14 mouse cellular contexts compared by ENCODE assay signal in genomic region chr11:99492733-99493573, GRCm38 (mm10). TPM values are rescaled to one million over a fixed set of nuclear protein-coding genes. Genes with fewer than 3 reads are reported as not detected.
DNase-seq lines count a peak whose midpoint lies in the region; ATAC-seq and TF ChIP-seq lines count a peak whose summit lies in the region.
"Had no signal": no experiment of that assay in that cellular context is flagged by ENCODE, and none has a peak within 500 bp of the region (broad histone marks: within the 10 kb centered on the region; RNA-seq: fewer than 3 reads in every experiment).

TSS of gene Krt23 (minus strand) at chr11:99493137.

- no peak for DNase-seq in forebrain, embryonic 10.5 days (ENCODE audit: extremely low spot score, low spot score)
- DNase-seq in gonadal fat pad, adult 2 months (ENCODE audit: low read depth): no peak
- DNase-seq in kidney, postnatal 14 days: peak; percentile 14
- peak; percentile 57 for DNase-seq in lung, postnatal 25 days (ENCODE audit: low spot score)
- no peak for DNase-seq in thymus, postnatal 10 days (ENCODE audit: low spot score in 2 of 2)
- no peak for DNase-seq in heart, embryonic 10.5 days (ENCODE audit: low spot score)
- DNase-seq in hindbrain, postnatal 0 days (ENCODE audit: low spot score): no peak
- DNase-seq: B cell, adult 2 months; heart, adult 18-20 months; layer of hippocampus, postnatal 36 days had no signal

- no peak for ATAC-seq in forebrain, embryonic 12.5 days (ENCODE audit: low FRiP score)
- ATAC-seq in hindbrain, postnatal 0 days: no peak
- ATAC-seq: forebrain, embryonic 16.5 days had no signal

- TF ChIP-seq CTCF in hindbrain, postnatal 0 days (IDR thresholded peaks at IDR 0.05; ENCODE audit: low read depth): no peak

- H3K4me2 ChIP-seq in forebrain, embryonic 12.5 days: no peak within 1 kb of the TSS
- no peak within 1 kb of the TSS for H3K4me2 ChIP-seq in hindbrain, postnatal 0 days (ENCODE audit: low read depth, low read length)
- H3K4me2 ChIP-seq: liver, embryonic 15.5 days had no signal

- H3K9me3 ChIP-seq in forebrain, embryonic 10.5 days: no peaks in the 10 kb centered on the region
- no peaks in the 10 kb centered on the region for H3K9me3 ChIP-seq in forebrain, embryonic 12.5 days
- H3K9me3 ChIP-seq in heart, embryonic 10.5 days: no peaks in the 10 kb centered on the region
- H3K9me3 ChIP-seq in hindbrain, postnatal 0 days (ENCODE audit: low read length): no peaks in the 10 kb centered on the region
- H3K9me3 ChIP-seq: hindbrain, embryonic 10.5 days; liver, embryonic 15.5 days had no signal

- H3K27me3 ChIP-seq in forebrain, embryonic 10.5 days (ENCODE audit: poor library complexity, severe bottlenecking): no peaks in the 10 kb centered on the region
- no peaks in the 10 kb centered on the region for H3K27me3 ChIP-seq in forebrain, embryonic 12.5 days
- no peaks in the 10 kb centered on the region for H3K27me3 ChIP-seq in heart, embryonic 10.5 days (ENCODE audit: insufficient read depth, poor library complexity, severe bottlenecking)
- no peaks in the 10 kb centered on the region for H3K27me3 ChIP-seq in hindbrain, postnatal 0 days (ENCODE audit: insufficient read depth, low read length)
- H3K27me3 ChIP-seq: liver, embryonic 15.5 days had no signal

- peaks cover 29% of the 10 kb centered on the region for H3K4me1 ChIP-seq in forebrain, embryonic 10.5 days
- peaks cover 11% of the 10 kb centered on the region for H3K4me1 ChIP-seq in forebrain, embryonic 12.5 days
- H3K4me1 ChIP-seq in heart, embryonic 10.5 days: peaks cover 6% of the 10 kb centered on the region
- no peaks in the 10 kb centered on the region for H3K4me1 ChIP-seq in hindbrain, postnatal 0 days (ENCODE audit: insufficient read depth, low read length)

- no peak within 1 kb of the TSS for H3K9ac ChIP-seq in forebrain, embryonic 12.5 days
- H3K9ac ChIP-seq in hindbrain, postnatal 0 days (replicated peaks; ENCODE audit: low read length): no peak within 1 kb of the TSS
- H3K9ac ChIP-seq: liver, embryonic 15.5 days had no signal

- H3K27ac ChIP-seq in forebrain, embryonic 10.5 days: 0 out of 2 replicates have a peak within 1 kb of the TSS, but pooled peaks have one; percentile 11
- H3K27ac ChIP-seq in forebrain, embryonic 12.5 days: no peak within 1 kb of the TSS
- H3K27ac ChIP-seq in heart, embryonic 10.5 days: no peak within 1 kb of the TSS
- no peak within 1 kb of the TSS for H3K27ac ChIP-seq in hindbrain, postnatal 0 days
- H3K27ac ChIP-seq: hindbrain, embryonic 10.5 days; liver, embryonic 15.5 days had no signal

- no peaks in the 10 kb centered on the region for H3K36me3 ChIP-seq in forebrain, embryonic 10.5 days (replicated peaks)
- H3K36me3 ChIP-seq in forebrain, embryonic 12.5 days (replicated peaks): no peaks in the 10 kb centered on the region
- H3K36me3 ChIP-seq in heart, embryonic 10.5 days: no peaks in the 10 kb centered on the region
- H3K36me3 ChIP-seq in hindbrain, postnatal 0 days (ENCODE audit: insufficient read depth, low read length): no peaks in the 10 kb centered on the region
- H3K36me3 ChIP-seq: hindbrain, embryonic 10.5 days; liver, embryonic 15.5 days had no signal

- H3K4me3 ChIP-seq in forebrain, embryonic 10.5 days: no peak within 1 kb of the TSS
- no peak within 1 kb of the TSS for H3K4me3 ChIP-seq in forebrain, embryonic 12.5 days (replicated peaks)
- no peak within 1 kb of the TSS for H3K4me3 ChIP-seq in heart, embryonic 10.5 days
- H3K4me3 ChIP-seq in hindbrain, postnatal 0 days (ENCODE audit: low read length): no peak within 1 kb of the TSS
- H3K4me3 ChIP-seq: hindbrain, embryonic 10.5 days; liver, embryonic 15.5 days had no signal

- 86% methylated on average over 22 of the region's 22 CpGs for WGBS in forebrain, embryonic 10.5 days
- WGBS in forebrain, embryonic 12.5 days: 87% methylated on average over 22 of the region's 22 CpGs
- 78% methylated on average over 22 of the region's 22 CpGs for WGBS in heart, embryonic 10.5 days
- 87% methylated on average over 22 of the region's 22 CpGs for WGBS in hindbrain, postnatal 0 days

RNA-seq across cellular contexts. Expression of gene Krt23, which starts in this region (rescaled TPM):
- polyA plus RNA-seq in forebrain, embryonic 10.5 days (2016; fragmentation: Nextera tagmentation; extraction: Ambion mirVana): 0.20 TPM in 1 of 2 replicates, not detected in the other
- 0.74 and 0.75 TPM in 2 replicates for polyA plus RNA-seq in forebrain, embryonic 12.5 days (2016; fragmentation: Nextera tagmentation; extraction: Ambion mirVana)
- polyA plus RNA-seq in gonadal fat pad, adult 2 months (2012; rRNA removed): 20.2 and 32.9 TPM in 2 replicates
- 0.15 and 0.38 TPM in 2 replicates for polyA plus RNA-seq in heart, embryonic 10.5 days (2016; fragmentation: Nextera tagmentation; extraction: Ambion mirVana)
- total RNA-seq in hindbrain, postnatal 0 days (2014; rRNA removed): not detected in 2 replicates
- polyA plus RNA-seq in hindbrain, postnatal 0 days (2015; fragmentation: Nextera tagmentation; extraction: Ambion mirVana): 0.40 and 0.41 TPM in 2 replicates
- total RNA-seq: layer of hippocampus, postnatal 36 days had no signal
- polyA plus RNA-seq: forebrain, embryonic 16.5 days; hindbrain, embryonic 10.5 days had no signal

Comparison
In these comparisons a context has a peak if more than half of its experiments do, and no peak if none do; other contexts are left out.
1. RNA of gene Krt23 (polyA plus RNA-seq): 20.2 to 32.9 TPM in gonadal fat pad, adult 2 months; 0.74 to 0.75 TPM in forebrain, embryonic 12.5 days, 0.40 to 0.41 TPM in hindbrain, postnatal 0 days, 0.15 to 0.38 TPM in heart, embryonic 10.5 days and 0.20 TPM in forebrain, embryonic 10.5 days; every median in the first group is over 10 times any median in the second.
2. DNase-seq: peak in kidney, postnatal 14 days (single experiment) and lung, postnatal 25 days (single experiment); none in forebrain, embryonic 10.5 days (single experiment), gonadal fat pad, adult 2 months (single experiment), thymus, postnatal 10 days (0 of 2), heart, embryonic 10.5 days (single experiment) and hindbrain, postnatal 0 days (single experiment).